Mouse (Mus musculus): ENCODE data around the gene Gpc5. TPM values are rescaled to one million over a fixed set of nuclear protein-coding genes. Genes with fewer than 3 reads are reported as not detected.

The Gpc5 gene
- total and polyA plus RNA-seq, 3 experiments = 0.14 TPM; not detected in 2

DNA sequence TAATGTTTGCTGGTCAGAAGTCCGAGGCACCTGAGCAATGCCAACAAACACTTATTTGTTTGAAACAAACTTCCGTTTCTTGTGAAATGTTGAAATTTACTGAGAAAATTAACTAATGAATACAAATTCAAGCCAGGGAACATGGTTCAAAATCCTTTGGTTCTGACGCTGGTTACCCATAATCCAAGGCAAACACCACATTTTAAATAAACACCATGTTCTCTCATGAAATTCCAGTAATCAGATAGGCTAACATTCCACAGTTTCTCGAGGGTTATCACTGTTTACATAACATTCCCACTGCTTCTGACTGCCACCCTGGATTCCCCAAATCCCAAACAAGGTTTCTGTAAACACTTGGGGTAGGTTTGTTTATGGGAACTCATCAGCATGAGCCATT is 1356.2 kb downstream of the Gpc5 start:
- Histone ChIP-seq H3K36me3 (replicated peaks in 1 of 2; ENCODE audit: control insufficient read depth in 1 of 2, insufficient read depth in 1 of 2, low read length in 1 of 2) (no peaks in the 10 kb centered on the region), H3K79me2 (replicated peaks; ENCODE audit: control insufficient read depth, extremely low read depth, insufficient read depth, poor library complexity, severe bottlenecking) (no peaks in the 10 kb centered on the region), H3K4me2 (ENCODE audit: insufficient read depth, low read depth, poor library complexity, severe bottlenecking) (no peak overlapping the region), H3K9me3 (replicated peaks; ENCODE audit: low read length) (no peaks in the 10 kb centered on the region), H3K27ac (ENCODE audit: insufficient read depth, low read depth) (no peak overlapping the region), H3K4me1 (ENCODE audit: control insufficient read depth in 1 of 2, insufficient read depth in 2 of 2) (no peaks in the 10 kb centered on the region), H3K9ac (ENCODE audit: insufficient read depth, low read depth) (no peak overlapping the region), H3K4me3 (replicated peaks in 1 of 3; ENCODE audit: low read depth in 2 of 3, low read length in 2 of 3, poor library complexity in 1 of 3) (no peak overlapping the region), H3K27me3 (replicated peaks) (no peaks in the 10 kb centered on the region)
- TF ChIP-seq KAT2A (IDR thresholded peaks at IDR 0.05; ENCODE audit: insufficient replicate concordance, low read length) (no peak), MAX (IDR thresholded peaks at IDR 0.05; ENCODE audit: low read length) (no peak), RCOR1 (conservative IDR thresholded peaks at IDR 0.05; ENCODE audit: low read depth, low read length) (no peak), GABPA (IDR thresholded peaks at IDR 0.05; ENCODE audit: insufficient replicate concordance, low read depth, low read length) (no peak), MAZ (IDR thresholded peaks at IDR 0.05; ENCODE audit: low read depth, low read length) (no peak), CTCF (conservative IDR thresholded peaks at IDR 0.05 in 1 of 2, IDR thresholded peaks at IDR 0.05 in 1 of 2; ENCODE audit: low read depth in 2 of 2, low read length in 2 of 2) (no peak), JUND (conservative IDR thresholded peaks at IDR 0.05; ENCODE audit: low read depth, low read length) (no peak), USF2 (conservative IDR thresholded peaks at IDR 0.05; ENCODE audit: low read depth, low read length) (no peak), MEF2A (IDR thresholded peaks at IDR 0.05; ENCODE audit: borderline replicate concordance, low read depth, low read length) (no peak), ZMIZ1 (IDR thresholded peaks at IDR 0.05; ENCODE audit: low read depth, low read length) (no peak), ZKSCAN1 (IDR thresholded peaks at IDR 0.05; ENCODE audit: borderline replicate concordance, low read depth, low read length) (no peak)
- DNase-seq (ENCODE audit: extremely low read depth) = no peak
- in situ Hi-C loops (cut with MboI; ENCODE audit: low pct_ligation_motif_present, low pct_unique_long_range_greater_than_20kb, low sequenced_read_pairs) (no loop called here), dilution Hi-C loops (cut with MboI; ENCODE audit: extremely low pct_ligation_motif_present, extremely low pct_unique_long_range_greater_than_20kb, low sequenced_read_pairs) (no loop called here)

DNA sequence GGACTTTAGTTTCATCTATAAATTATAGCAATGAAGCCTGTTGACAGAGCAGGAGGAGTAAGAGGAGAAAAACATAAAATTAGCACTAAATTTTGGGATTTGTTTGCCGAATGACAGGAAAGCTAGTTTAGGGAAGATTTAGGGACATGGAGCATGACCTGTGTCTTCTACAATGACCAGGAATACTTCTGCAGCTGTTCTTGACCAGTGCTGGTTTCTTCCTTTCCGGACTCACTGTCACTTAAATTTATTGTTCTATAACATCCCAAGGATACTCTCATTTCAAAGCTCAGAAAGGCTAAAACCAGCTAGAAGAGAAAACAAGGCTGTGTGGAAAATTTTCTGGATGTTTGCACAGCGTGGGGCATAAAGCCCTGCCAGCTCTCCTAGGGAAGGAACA is 1361.3 kb downstream of the Gpc5 start:
- Histone ChIP-seq H3K4me3 (replicated peaks in 1 of 3; ENCODE audit: low read depth in 2 of 3, low read length in 2 of 3, poor library complexity in 1 of 3) (no peak overlapping the region), H3K9me3 (replicated peaks; ENCODE audit: low read length) (no peaks in the 10 kb centered on the region), H3K27me3 (replicated peaks) (no peaks in the 10 kb centered on the region), H3K4me1 (ENCODE audit: control insufficient read depth in 1 of 2, insufficient read depth in 2 of 2) (no peaks in the 10 kb centered on the region), H3K36me3 (replicated peaks in 1 of 2; ENCODE audit: control insufficient read depth in 1 of 2, insufficient read depth in 1 of 2, low read length in 1 of 2) (no peaks in the 10 kb centered on the region), H3K4me2 (ENCODE audit: insufficient read depth, low read depth, poor library complexity, severe bottlenecking) (no peak overlapping the region), H3K79me2 (replicated peaks; ENCODE audit: control insufficient read depth, extremely low read depth, insufficient read depth, poor library complexity, severe bottlenecking) (no peaks in the 10 kb centered on the region), H3K9ac (ENCODE audit: insufficient read depth, low read depth) (no peak overlapping the region), H3K27ac (ENCODE audit: insufficient read depth, low read depth) (no peak overlapping the region)
- TF ChIP-seq RAD21 (IDR thresholded peaks at IDR 0.05; ENCODE audit: low read depth, low read length) (no peak), ETS1 (conservative IDR thresholded peaks at IDR 0.05; ENCODE audit: low read depth, low read length) (no peak), NELFE (IDR thresholded peaks at IDR 0.05; ENCODE audit: low read depth, low read length) (no peak)
- in situ Hi-C loops (cut with MboI; ENCODE audit: low pct_ligation_motif_present, low pct_unique_long_range_greater_than_20kb, low sequenced_read_pairs) = no loop called here
- no peak for DNase-seq (ENCODE audit: extremely low read depth)
- dilution Hi-C loops (cut with MboI; ENCODE audit: extremely low pct_ligation_motif_present, extremely low pct_unique_long_range_greater_than_20kb, low sequenced_read_pairs) = no loop called here

DNA sequence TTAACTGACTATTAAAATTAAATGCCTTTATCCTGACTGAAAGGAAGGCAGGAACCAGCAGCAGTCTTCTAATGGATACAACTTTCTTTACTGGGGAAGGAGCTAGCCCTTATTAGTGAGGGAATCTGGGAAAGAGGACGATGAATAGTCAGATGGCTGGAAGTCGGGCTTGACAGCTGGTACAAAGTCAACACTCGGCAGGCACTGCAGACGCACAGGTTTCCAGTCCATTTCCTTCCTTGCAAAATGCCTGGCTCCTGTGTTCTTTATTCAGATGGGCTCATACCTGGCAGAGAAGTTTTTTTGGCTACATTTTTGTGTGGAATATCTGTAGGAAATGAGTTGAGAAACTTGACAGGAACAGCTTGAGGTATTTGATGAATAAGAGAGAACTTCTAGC is 1364.2 kb downstream of the Gpc5 start:
- H3K9me3 ChIP-seq (replicated peaks; ENCODE audit: low read length) = no peaks in the 10 kb centered on the region
- H3K9ac ChIP-seq (ENCODE audit: insufficient read depth, low read depth) = no peak overlapping the region
- in situ Hi-C loops (cut with MboI; ENCODE audit: low pct_ligation_motif_present, low pct_unique_long_range_greater_than_20kb, low sequenced_read_pairs) (no loop called here), dilution Hi-C loops (cut with MboI; ENCODE audit: extremely low pct_ligation_motif_present, extremely low pct_unique_long_range_greater_than_20kb, low sequenced_read_pairs) (no loop called here)
- TF ChIP-seq HCFC1 (IDR thresholded peaks at IDR 0.05; ENCODE audit: low read depth, low read length) (no peak), TBP (conservative IDR thresholded peaks at IDR 0.05; ENCODE audit: low read depth, low read length) (no peak), SIN3A (IDR thresholded peaks at IDR 0.05; ENCODE audit: low read length) (no peak), USF1 (IDR thresholded peaks at IDR 0.05; ENCODE audit: low read depth, low read length) (no peak), ZMIZ1 (IDR thresholded peaks at IDR 0.05; ENCODE audit: low read depth, low read length) (no peak)
- H3K27me3 ChIP-seq (replicated peaks) = no peaks in the 10 kb centered on the region
- H3K4me2 ChIP-seq (ENCODE audit: insufficient read depth, low read depth, poor library complexity, severe bottlenecking) = no peak overlapping the region
- H3K79me2 ChIP-seq (replicated peaks; ENCODE audit: control insufficient read depth, extremely low read depth, insufficient read depth, poor library complexity, severe bottlenecking) = no peaks in the 10 kb centered on the region
- no peaks in the 10 kb centered on the region for H3K36me3 ChIP-seq (replicated peaks in 1 of 2; ENCODE audit: control insufficient read depth in 1 of 2, insufficient read depth in 1 of 2, low read length in 1 of 2)
- no peak overlapping the region for H3K27ac ChIP-seq (ENCODE audit: insufficient read depth, low read depth)
- H3K4me1 ChIP-seq (ENCODE audit: control insufficient read depth in 1 of 2, insufficient read depth in 2 of 2) = no peaks in the 10 kb centered on the region
- DNase-seq (ENCODE audit: extremely low read depth) = no peak
- no peak overlapping the region for H3K4me3 ChIP-seq (replicated peaks in 1 of 3; ENCODE audit: low read depth in 2 of 3, low read length in 2 of 3, poor library complexity in 1 of 3)

Measured in CH12.LX (cell line).